Mouse (Mus musculus): Measurements from ENCODE around the gene Lrp1. TPM values are rescaled to one million over a fixed set of nuclear protein-coding genes. Genes with fewer than 3 reads are reported as not detected.
"Not testable (repeated sequence)": the region's sequence is repeated elsewhere in the genome, so short reads cannot be mapped to it uniquely, and the experiment has no call there.

The Lrp1 gene
- polyA plus RNA-seq, 1 experiment from 2014 or later: 77.0 TPM

- 29% methylated on average over 19 of the region's 19 CpGs for WGBS
- peak overlapping the region; percentile 49 for H3K4me2 ChIP-seq
- no peaks in the 10 kb centered on the region for H3K27me3 ChIP-seq (replicated peaks)
- peak overlapping the region; percentile 17; the same call in 1 of the 2 replicates for H3K4me3 ChIP-seq (replicated peaks)
- no peak for ATAC-seq (ENCODE audit: insufficient read depth, low FRiP score, low read depth)
- H3K27ac ChIP-seq: peak overlapping the region; percentile 82
- H3K9me3 ChIP-seq: no peaks in the 10 kb centered on the region
- H3K4me1 ChIP-seq: peaks cover 54% of the 10 kb centered on the region
- H3K9ac ChIP-seq: no peak overlapping the region
- H3K36me3 ChIP-seq: peaks cover 14% of the 10 kb centered on the region; the same call in 1 of the 2 replicates
Measured at GRCm38 (mm10) chr10:127662666-127663253, 41.8 kb upstream of the Lrp1 start.

- WGBS: 3% methylated on average over 16 of the region's 16 CpGs
- peaks cover 49% of the 10 kb centered on the region for H3K4me1 ChIP-seq
Measured at GRCm38 (mm10) chr10:127661915-127662663, 41.1 kb upstream of the Lrp1 start.

GRCm38 (mm10) chr10:127661291-127661914, 40.5 kb upstream of the Lrp1 start:
- no peak for ATAC-seq (ENCODE audit: insufficient read depth, low FRiP score, low read depth)
- 23% methylated on average over 14 of the region's 14 CpGs for WGBS
- peaks cover 49% of the 10 kb centered on the region for H3K4me1 ChIP-seq

More at GRCm38 (mm10) chr10:127661915-127662663, 41.1 kb upstream of the Lrp1 start:
- Histone ChIP-seq H3K27me3 (replicated peaks) (no peaks in the 10 kb centered on the region), H3K27ac (peak overlapping the region; percentile 82), H3K9ac (no peak overlapping the region), H3K4me3 (replicated peaks) (peak overlapping the region; percentile 23), H3K36me3 (peaks cover 14% of the 10 kb centered on the region; the same call in 1 of the 2 replicates), H3K9me3 (no peaks in the 10 kb centered on the region), H3K4me2 (peak overlapping the region; percentile 49)
- peak; percentile 33 for ATAC-seq (ENCODE audit: insufficient read depth, low FRiP score, low read depth)

GRCm38 (mm10) chr10:127659551-127659950, 38.6 kb upstream of the Lrp1 start:
- Histone ChIP-seq H3K9ac (no peak overlapping the region), H3K27ac (no peak overlapping the region), H3K36me3 (peaks cover 26% of the 10 kb centered on the region), H3K4me1 (peaks cover 41% of the 10 kb centered on the region), H3K4me3 (replicated peaks) (no peak overlapping the region), H3K9me3 (no peaks in the 10 kb centered on the region), H3K4me2 (no peak overlapping the region), H3K27me3 (replicated peaks) (no peaks in the 10 kb centered on the region)
- 58% methylated on average over 1 of the region's 1 CpGs for WGBS
- no peak for ATAC-seq (ENCODE audit: insufficient read depth, low FRiP score, low read depth)

More at GRCm38 (mm10) chr10:127661291-127661914, 40.5 kb upstream of the Lrp1 start:
- Histone ChIP-seq H3K9ac (no peak overlapping the region), H3K27ac (peak overlapping the region; percentile 82), H3K36me3 (peaks cover 17% of the 10 kb centered on the region; the same call in 1 of the 2 replicates), H3K9me3 (no peaks in the 10 kb centered on the region), H3K4me3 (replicated peaks) (peak overlapping the region; percentile 23), H3K4me2 (peak overlapping the region; percentile 49), H3K27me3 (replicated peaks) (no peaks in the 10 kb centered on the region)

GRCm38 (mm10) chr10:127658076-127658475, 37.1 kb upstream of the Lrp1 start:
- 16% methylated on average over 6 of the region's 6 CpGs for WGBS
- Histone ChIP-seq H3K27ac (no peak overlapping the region), H3K9me3 (no peaks in the 10 kb centered on the region), H3K9ac (no peak overlapping the region), H3K4me2 (no peak overlapping the region), H3K27me3 (replicated peaks) (no peaks in the 10 kb centered on the region), H3K36me3 (peaks cover 32% of the 10 kb centered on the region), H3K4me1 (peaks cover 26% of the 10 kb centered on the region), H3K4me3 (replicated peaks) (no peak overlapping the region)
- ATAC-seq (ENCODE audit: insufficient read depth, low FRiP score, low read depth): 0 out of 2 replicates have a peak, but pooled peaks have one; percentile 12

- Histone ChIP-seq H3K4me1 (peaks cover 21% of the 10 kb centered on the region), H3K36me3 (peaks cover 35% of the 10 kb centered on the region)
- not testable (repeated sequence) for H3K4me3 ChIP-seq (replicated peaks); H3K4me2 ChIP-seq; H3K27ac ChIP-seq; H3K9me3 ChIP-seq; ATAC-seq (ENCODE audit: insufficient read depth, low FRiP score, low read depth); H3K9ac ChIP-seq; H3K27me3 ChIP-seq (replicated peaks)
- 70% methylated on average over 6 of the region's 6 CpGs for WGBS
Measured at GRCm38 (mm10) chr10:127657617-127658016, 36.7 kb upstream of the Lrp1 start.

- WGBS: 75% methylated on average over 16 of the region's 16 CpGs
- Histone ChIP-seq H3K4me2 (no peak overlapping the region), H3K36me3 (peaks cover 40% of the 10 kb centered on the region), H3K4me3 (replicated peaks) (no peak overlapping the region), H3K4me1 (peaks cover 5% of the 10 kb centered on the region; the same call in 1 of the 2 replicates), H3K27me3 (replicated peaks) (no peaks in the 10 kb centered on the region), H3K27ac (no peak overlapping the region), H3K9ac (no peak overlapping the region), H3K9me3 (no peaks in the 10 kb centered on the region)
- no peak for ATAC-seq (ENCODE audit: insufficient read depth, low FRiP score, low read depth)
Measured at GRCm38 (mm10) chr10:127654970-127655579, 34.1 kb upstream of the Lrp1 start.

GRCm38 (mm10) chr10:127652906-127653638, 32.1 kb upstream of the Lrp1 start:
- Histone ChIP-seq H3K36me3 (peaks cover 39% of the 10 kb centered on the region), H3K27me3 (replicated peaks) (no peaks in the 10 kb centered on the region), H3K9ac (no peak overlapping the region), H3K9me3 (no peaks in the 10 kb centered on the region), H3K4me1 (no peaks in the 10 kb centered on the region; the same call in 1 of the 2 replicates), H3K4me2 (peak overlapping the region; percentile 29), H3K27ac (no peak overlapping the region), H3K4me3 (replicated peaks) (no peak overlapping the region)
- WGBS: 47% methylated on average over 21 of the region's 21 CpGs
- no peak for ATAC-seq (ENCODE audit: insufficient read depth, low FRiP score, low read depth)

- ATAC-seq (ENCODE audit: insufficient read depth, low FRiP score, low read depth): no peak
- Histone ChIP-seq H3K4me2 (no peak overlapping the region), H3K9me3 (no peaks in the 10 kb centered on the region), H3K36me3 (peaks cover 16% of the 10 kb centered on the region), H3K27ac (no peak overlapping the region), H3K4me3 (replicated peaks) (no peak overlapping the region), H3K4me1 (peaks cover 14% of the 10 kb centered on the region), H3K9ac (no peak overlapping the region), H3K27me3 (replicated peaks) (no peaks in the 10 kb centered on the region)
- 71% methylated on average over 2 of the region's 2 CpGs for WGBS
Measured at GRCm38 (mm10) chr10:127645791-127646190, 24.8 kb upstream of the Lrp1 start.

GRCm38 (mm10) chr10:127643553-127644238, 22.7 kb upstream of the Lrp1 start:
- peaks cover 14% of the 10 kb centered on the region for H3K4me1 ChIP-seq

More at GRCm38 (mm10) chr10:127643553-127644238, 22.7 kb upstream of the Lrp1 start:
- ATAC-seq (ENCODE audit: insufficient read depth, low FRiP score, low read depth): peak; percentile 57
- WGBS: 1% methylated on average over 25 of the region's 25 CpGs
- Histone ChIP-seq H3K4me3 (replicated peaks) (peak overlapping the region; percentile 60), H3K4me2 (peak overlapping the region; percentile 72), H3K9ac (peak overlapping the region; percentile 55), H3K9me3 (no peaks in the 10 kb centered on the region), H3K27me3 (replicated peaks) (no peaks in the 10 kb centered on the region), H3K36me3 (peaks cover 13% of the 10 kb centered on the region; the same call in 1 of the 2 replicates), H3K27ac (peak overlapping the region; percentile 96)

Data from stomach, embryonic 15.5 days (tissue).